Mouse (Mus musculus): ENCODE data around the gene Hoxb5. TPM values are rescaled to one million over a fixed set of nuclear protein-coding genes. Genes with fewer than 3 reads are reported as not detected.

Hoxb5 gene
- polyA plus RNA-seq, 1 experiment from 2014 or later, result 10.2 TPM

GRCm38 (mm10) chr11:96327750-96328149 lies 24.6 kb downstream of the Hoxb5 start:
- TF ChIP-seq CTCF (IDR thresholded peaks at IDR 0.05; ENCODE audit: low read depth), result no peak
- Histone ChIP-seq H3K4me2 (ENCODE audit: low read length) (peak overlapping the region; percentile 96), H3K36me3 (ENCODE audit: insufficient read depth, low read length) (peaks cover 14% of the 10 kb centered on the region; the same call in 1 of the 2 replicates), H3K4me1 (replicated peaks; ENCODE audit: insufficient read depth, low read length) (peaks cover 72% of the 10 kb centered on the region), H3K4me3 (replicated peaks; ENCODE audit: low read depth, low read length) (peak overlapping the region; percentile 11; the same call in 1 of the 2 replicates), H3K27ac (peak overlapping the region; percentile 99), H3K9me3 (replicated peaks; ENCODE audit: low read length) (no peaks in the 10 kb centered on the region), H3K27me3 (ENCODE audit: insufficient read depth, low read length) (no peaks in the 10 kb centered on the region), H3K9ac (ENCODE audit: low read depth, low read length) (peak overlapping the region; percentile 44)
- WGBS, result 36% methylated on average over 5 of the region's 5 CpGs
- DNase-seq (ENCODE audit: low spot score) (no peak), ATAC-seq (replicated peaks; ENCODE audit: low FRiP score, low read depth) (no peak)

GRCm38 (mm10) chr11:96328605-96329004 lies 25.5 kb downstream of the Hoxb5 start:
- Histone ChIP-seq H3K9me3 (replicated peaks; ENCODE audit: low read length) (no peaks in the 10 kb centered on the region), H3K4me1 (replicated peaks; ENCODE audit: insufficient read depth, low read length) (peaks cover 72% of the 10 kb centered on the region), H3K4me2 (ENCODE audit: low read length) (peak overlapping the region; percentile 96), H3K9ac (ENCODE audit: low read depth, low read length) (0 out of 2 replicates have a peak overlapping the region, but pooled peaks have one; percentile 52), H3K27me3 (ENCODE audit: insufficient read depth, low read length) (no peaks in the 10 kb centered on the region), H3K4me3 (replicated peaks; ENCODE audit: low read depth, low read length) (0 out of 2 replicates have a peak overlapping the region, but pooled peaks have one; percentile 13), H3K36me3 (ENCODE audit: insufficient read depth, low read length) (peaks cover 15% of the 10 kb centered on the region; the same call in 1 of the 2 replicates), H3K27ac (peak overlapping the region; percentile 99)
- 10% methylated on average over 8 of the region's 8 CpGs for WGBS
- ATAC-seq (replicated peaks; ENCODE audit: low FRiP score, low read depth) (no peak), DNase-seq (ENCODE audit: low spot score) (no peak)
- no peak for TF ChIP-seq CTCF (IDR thresholded peaks at IDR 0.05; ENCODE audit: low read depth)

DNA sequence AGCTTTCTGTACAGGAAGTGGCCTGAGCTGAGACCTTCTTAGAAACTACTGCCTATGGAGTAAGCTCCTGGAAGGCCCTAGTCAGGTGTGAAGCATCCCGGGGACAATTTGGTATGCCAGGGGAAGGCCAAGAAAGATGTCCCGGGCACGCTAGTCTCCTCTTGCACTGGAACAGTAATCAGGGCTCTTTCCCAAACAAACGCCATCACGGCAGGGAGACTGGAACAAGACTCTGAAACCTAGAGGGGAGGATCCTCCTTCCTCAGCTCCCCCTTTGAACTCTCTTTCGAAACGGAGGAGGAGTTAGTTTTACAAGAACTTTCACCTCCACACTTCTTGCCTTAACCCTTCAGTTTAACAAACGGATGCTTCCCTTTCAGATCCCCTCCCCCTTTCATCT lies 29.0 kb downstream of the Hoxb5 start:
- Histone ChIP-seq H3K9me3 (replicated peaks; ENCODE audit: low read length) (no peaks in the 10 kb centered on the region), H3K27me3 (ENCODE audit: insufficient read depth, low read length) (no peaks in the 10 kb centered on the region), H3K27ac (peak overlapping the region; percentile 96), H3K9ac (ENCODE audit: low read depth, low read length) (peak overlapping the region; percentile 73), H3K36me3 (ENCODE audit: insufficient read depth, low read length) (peaks cover 10% of the 10 kb centered on the region; the same call in 1 of the 2 replicates), H3K4me1 (replicated peaks; ENCODE audit: insufficient read depth, low read length) (peaks cover 78% of the 10 kb centered on the region), H3K4me3 (replicated peaks; ENCODE audit: low read depth, low read length) (peak overlapping the region; percentile 33), H3K4me2 (ENCODE audit: low read length) (peak overlapping the region; percentile 72)
- WGBS, result 6% methylated on average over 8 of the region's 8 CpGs
- DNase-seq (ENCODE audit: low spot score) (peak; percentile 89), ATAC-seq (replicated peaks; ENCODE audit: low FRiP score, low read depth) (no peak)
- no peak for TF ChIP-seq CTCF (IDR thresholded peaks at IDR 0.05; ENCODE audit: low read depth)

DNA sequence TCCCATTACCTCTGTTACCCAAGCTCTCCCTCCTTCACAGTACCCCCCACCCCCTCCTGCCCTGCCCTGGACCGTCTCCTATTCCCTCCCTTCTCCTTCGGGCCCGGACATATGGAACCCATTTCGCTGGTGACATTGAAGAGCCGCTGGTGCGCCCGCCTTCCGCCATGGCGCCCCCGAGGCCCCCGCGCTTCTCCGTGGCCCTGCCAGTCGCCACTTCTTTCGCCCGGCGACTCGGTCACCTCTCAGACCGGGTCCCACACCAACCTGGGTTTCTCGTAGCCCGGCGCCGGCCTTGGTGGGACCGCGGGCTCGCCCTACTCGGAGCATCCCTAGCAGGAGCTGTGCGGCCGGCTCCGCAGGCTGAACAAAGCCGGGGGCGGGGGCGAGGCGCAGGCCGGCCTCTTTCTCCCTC lies 29.5 kb downstream of the Hoxb5 start:
- WGBS, result 11% methylated on average over 35 of the region's 35 CpGs
- Histone ChIP-seq H3K27me3 (ENCODE audit: insufficient read depth, low read length) (no peaks in the 10 kb centered on the region), H3K9ac (ENCODE audit: low read depth, low read length) (peak overlapping the region; percentile 73), H3K4me3 (replicated peaks; ENCODE audit: low read depth, low read length) (peak overlapping the region; percentile 33), H3K9me3 (replicated peaks; ENCODE audit: low read length) (no peaks in the 10 kb centered on the region), H3K36me3 (ENCODE audit: insufficient read depth, low read length) (peaks cover 10% of the 10 kb centered on the region; the same call in 1 of the 2 replicates), H3K4me2 (ENCODE audit: low read length) (peak overlapping the region; percentile 72), H3K4me1 (replicated peaks; ENCODE audit: insufficient read depth, low read length) (peaks cover 77% of the 10 kb centered on the region), H3K27ac (peak overlapping the region; percentile 96)
- TF ChIP-seq CTCF (IDR thresholded peaks at IDR 0.05; ENCODE audit: low read depth), result no peak
- ATAC-seq (replicated peaks; ENCODE audit: low FRiP score, low read depth) (no peak), DNase-seq (ENCODE audit: low spot score) (no peak)

- peak; percentile 95 for DNase-seq (ENCODE audit: low spot score)
- Histone ChIP-seq H3K4me1 (replicated peaks; ENCODE audit: insufficient read depth, low read length) (peaks cover 82% of the 10 kb centered on the region), H3K36me3 (ENCODE audit: insufficient read depth, low read length) (peaks cover 10% of the 10 kb centered on the region; the same call in 1 of the 2 replicates), H3K4me2 (ENCODE audit: low read length) (peak overlapping the region; percentile 72), H3K27me3 (ENCODE audit: insufficient read depth, low read length) (no peaks in the 10 kb centered on the region), H3K27ac (peak overlapping the region; percentile 96), H3K9me3 (replicated peaks; ENCODE audit: low read length) (no peaks in the 10 kb centered on the region), H3K9ac (ENCODE audit: low read depth, low read length) (peak overlapping the region; percentile 73), H3K4me3 (replicated peaks; ENCODE audit: low read depth, low read length) (peak overlapping the region; percentile 33)
- peak; percentile 48 for ATAC-seq (replicated peaks; ENCODE audit: low FRiP score, low read depth)
- 12% methylated on average over 17 of the region's 17 CpGs for WGBS
- no peak for TF ChIP-seq CTCF (IDR thresholded peaks at IDR 0.05; ENCODE audit: low read depth)
Measured at GRCm38 (mm10) chr11:96333241-96334001, 30.3 kb downstream of the Hoxb5 start.

DNA sequence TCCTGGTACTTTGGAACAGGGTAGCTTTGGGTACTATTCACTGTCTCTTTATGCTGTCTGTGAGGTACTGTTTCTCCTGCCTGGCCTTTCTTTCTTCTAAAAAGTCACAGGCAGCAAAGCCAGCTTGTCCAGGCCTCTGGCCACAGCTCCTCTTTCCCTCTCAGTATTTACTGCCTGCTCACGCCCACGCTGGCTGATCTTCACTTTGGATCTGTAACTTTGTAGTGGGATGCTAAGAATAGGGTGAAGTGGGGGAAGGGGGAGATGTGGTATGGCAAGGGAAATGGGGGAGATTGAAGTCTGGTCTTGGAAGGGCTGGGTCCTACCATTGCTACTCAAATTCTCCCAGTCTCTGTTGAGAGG lies 30.8 kb downstream of the Hoxb5 start:
- Histone ChIP-seq H3K27me3 (ENCODE audit: insufficient read depth, low read length) (no peaks in the 10 kb centered on the region), H3K9me3 (replicated peaks; ENCODE audit: low read length) (no peaks in the 10 kb centered on the region), H3K36me3 (ENCODE audit: insufficient read depth, low read length) (peaks cover 10% of the 10 kb centered on the region; the same call in 1 of the 2 replicates), H3K4me3 (replicated peaks; ENCODE audit: low read depth, low read length) (0 out of 2 replicates have a peak overlapping the region, but pooled peaks have one; percentile 33), H3K4me2 (ENCODE audit: low read length) (peak overlapping the region; percentile 72), H3K4me1 (replicated peaks; ENCODE audit: insufficient read depth, low read length) (peaks cover 83% of the 10 kb centered on the region), H3K27ac (peak overlapping the region; percentile 96), H3K9ac (ENCODE audit: low read depth, low read length) (peak overlapping the region; percentile 73; the same call in 1 of the 2 replicates)
- ATAC-seq (replicated peaks; ENCODE audit: low FRiP score, low read depth), result 0 out of 2 replicates have a peak, but pooled peaks have one; percentile 11
- no peak for TF ChIP-seq CTCF (IDR thresholded peaks at IDR 0.05; ENCODE audit: low read depth)
- 20% methylated on average over 2 of the region's 2 CpGs for WGBS
- no peak for DNase-seq (ENCODE audit: low spot score)
